Mouse (Mus musculus) liver, embryonic 14.5 days (tissue): ENCODE data around the gene Dand5. TPM values are rescaled to one million over a fixed set of nuclear protein-coding genes. Genes with fewer than 3 reads are reported as not detected.
A peak's percentile ranks its signal among the peaks of the same experiment; 100 is the strongest.

ENCODE experiments used
- ATAC-seq: fragments of 200-750 bp; cut with Nextera tagmentation; 2 replicates; pipeline ENCODE4 v1.8.0; 2017; ENCODE audit warnings: moderate number of reproducible peaks, mild to moderate bottlenecking, moderate library complexity; ENCODE audit not compliant: insufficient read depth
- DNase-seq, 3 experiments: peaks; one replicate each; pipeline ENCODE4 v3.0.0-alpha.2; 2012 to 2013; ENCODE audit warnings: low read depth in 3 of 3, low spot score in 3 of 3
- H3K27ac ChIP-seq: fragments of 300-500 bp; sonication (generic); 2 replicates; pipeline ENCODE4 v1.5.1; 2014; ENCODE audit warnings: moderate library complexity, mild to moderate bottlenecking, control low read depth, inconsistent platforms
- H3K27me3 ChIP-seq: fragments of 300-500 bp; sonication (generic); 2 replicates; pipeline ENCODE4 v1.6.1; 2014; ENCODE audit warnings: mild to moderate bottlenecking, low read length, moderate library complexity; ENCODE audit not compliant: control insufficient read depth, insufficient read depth
- H3K36me3 ChIP-seq: fragments of 300-500 bp; sonication (generic); replicated peaks from 2 replicates; pipeline ENCODE4 v1.6.1; 2014; ENCODE audit warnings: low read depth; ENCODE audit not compliant: control insufficient read depth, insufficient read depth
- H3K4me1 ChIP-seq, 2 experiments: fragments of 200-500 bp in 1 of 2; fragments of 300-500 bp in 1 of 2; sonication (generic) in 1 of 2; replicated peaks; 2 replicates each; pipeline ENCODE4 v1.6.1; 2012 to 2014; ENCODE audit warnings: antibody characterized with exemption in 1 of 2, inconsistent platforms in 1 of 2, low read length in 1 of 2; ENCODE audit not compliant: control insufficient read depth in 2 of 2, insufficient read depth in 2 of 2
- H3K4me2 ChIP-seq: fragments of 300-500 bp; sonication (generic); 2 replicates; pipeline ENCODE4 v1.6.1; 2014; ENCODE audit warnings: low read depth, mild to moderate bottlenecking, control low read depth, moderate library complexity
- H3K4me3 ChIP-seq, 2 experiments: fragments of 200-500 bp in 1 of 2; fragments of 300-500 bp in 1 of 2; sonication (generic) in 1 of 2; 2 replicates each; pipeline ENCODE4 v1.5.1; 2012 to 2014; ENCODE audit warnings: low read depth in 2 of 2, low read length in 2 of 2, mild to moderate bottlenecking in 2 of 2, control low read depth in 1 of 2, inconsistent platforms in 1 of 2, moderate library complexity in 1 of 2; ENCODE audit not compliant: insufficient read depth in 1 of 2
- H3K9ac ChIP-seq: fragments of 300-500 bp; sonication (generic); replicated peaks from 2 replicates; pipeline ENCODE4 v1.6.1; 2014; ENCODE audit warnings: mild to moderate bottlenecking, control low read depth, moderate library complexity
- H3K9me3 ChIP-seq: fragments of 300-500 bp; sonication (generic); 2 replicates; pipeline ENCODE4 v1.6.1; 2016; ENCODE audit warnings: low read length, mixed read lengths; ENCODE audit not compliant: control insufficient read depth
- CTCF ChIP-seq: IDR thresholded peaks from 2 replicates; pipeline ENCODE4 v1.5.1; 2016; ENCODE audit warnings: antibody characterized with exemption, low read depth, control low read depth
- EP300 ChIP-seq: IDR thresholded peaks from 2 replicates; pipeline ENCODE4 v1.6.1; 2016; ENCODE audit warnings: antibody characterized with exemption, low read depth
- WGBS: fragments of 180-500 bp; shearing (Covaris S2); extraction: QIAGEN DNeasy Blood & Tissue Kit; methylation state at CpG from one replicate; pipeline ENCODE4 v1.1.7; 2014; ENCODE audit not compliant: insufficient replicate concordance; 5-methylcytosine and 5-hydroxymethylcytosine counted together
- polyA plus RNA-seq, 2 experiments: library from polyadenylated mRNA; depleted of rRNA in 1 of 2; stranded (reverse) in 1 of 2; unstranded in 1 of 2; fragments of >200 nt; fragmentation: Nextera tagmentation in 1 of 2; extraction: Ambion mirVana in 1 of 2; gene quantifications; 2 replicates each; pipeline versions ENCODE4 v1.2.1 to v1.2.3; 2012 to 2014

Gene Dand5
- polyA plus RNA-seq, 2 experiments: 1.9 to 2.7 TPM

GRCm38 (mm10) chr8:84847684-84848435 is 25.2 kb upstream of the Dand5 start:
- TF ChIP-seq EP300 (peak; percentile 66), CTCF (no peak)
- H3K4me2 ChIP-seq: peak overlapping the region; percentile 73
- H3K36me3 ChIP-seq: peaks cover 29% of the 10 kb centered on the region
- peak overlapping the region; percentile 86 for H3K27ac ChIP-seq
- DNase-seq (peak in 1 of 3 experiments; percentile 58), ATAC-seq (no peak)
- H3K9me3 ChIP-seq: no peaks in the 10 kb centered on the region
- H3K27me3 ChIP-seq: no peaks in the 10 kb centered on the region
- WGBS: 4% methylated on average over 6 of the region's 6 CpGs
- H3K4me1 ChIP-seq: peaks cover 19 to 20% of the 10 kb centered on the region in 2 experiments
- H3K4me3 ChIP-seq: peak overlapping the region; percentile 85 to 95
- peak overlapping the region; percentile 58 for H3K9ac ChIP-seq

- TF ChIP-seq CTCF: peak; percentile 54
- TF ChIP-seq EP300: peak; percentile 17
- Histone ChIP-seq H3K4me3 (peak within 1 kb of the TSS; percentile 85 to 95), H3K36me3 (peaks cover 39% of the 10 kb centered on the region), H3K9ac (peak within 1 kb of the TSS; percentile 97), H3K27me3 (no peaks in the 10 kb centered on the region), H3K27ac (peak within 1 kb of the TSS; percentile 86), H3K4me2 (peak within 1 kb of the TSS; percentile 94), H3K4me1 (peaks cover 19 to 20% of the 10 kb centered on the region in 2 experiments), H3K9me3 (no peaks in the 10 kb centered on the region)
- peak; percentile 99 for ATAC-seq
- under 1% methylated on average over 55 of the region's 55 CpGs for WGBS
- DNase-seq: peak; percentile 100
Observed at GRCm38 (mm10) chr8:84846722-84847572, 24.3 kb upstream of the Dand5 start, which contains the start of gene Calr. Calr (minus strand) TSS chr8:84846934.

- Histone ChIP-seq H3K27me3 (no peaks in the 10 kb centered on the region), H3K4me2 (peak overlapping the region; percentile 94), H3K9ac (peak overlapping the region; percentile 97), H3K36me3 (peaks cover 43% of the 10 kb centered on the region), H3K9me3 (no peaks in the 10 kb centered on the region), H3K4me1 (peaks cover 20 to 22% of the 10 kb centered on the region in 2 experiments), H3K27ac (peak overlapping the region; percentile 81), H3K4me3 (peak overlapping the region; percentile 83 to 95)
- DNase-seq (no peak), ATAC-seq (peak; percentile 31)
- TF ChIP-seq EP300 (no peak), CTCF (no peak)
- under 1% methylated on average over 30 of the region's 30 CpGs for WGBS
Observed at GRCm38 (mm10) chr8:84846094-84846721, 23.6 kb upstream of the Dand5 start.

GRCm38 (mm10) chr8:84845355-84846093 is 22.9 kb upstream of the Dand5 start:
- Histone ChIP-seq H3K36me3 (peaks cover 43% of the 10 kb centered on the region), H3K9ac (peak overlapping the region; percentile 97), H3K4me2 (peak overlapping the region; percentile 94), H3K4me1 (peaks cover 23% of the 10 kb centered on the region in 2 experiments), H3K9me3 (no peaks in the 10 kb centered on the region), H3K27ac (peak overlapping the region; percentile 81), H3K4me3 (peak overlapping the region; percentile 83 to 95), H3K27me3 (no peaks in the 10 kb centered on the region)
- TF ChIP-seq CTCF (peak; percentile 71), EP300 (no peak)
- whole genome bisulfite sequencing: 10% methylated on average over 12 of the region's 12 CpGs
- DNase-seq: no peak
- ATAC-seq: no peak
